Mouse (Mus musculus) right cerebral cortex, postnatal 4 days (tissue): Measurements from ENCODE around the gene Lrrc26.

ENCODE experiments used
- DNase-seq: peaks from one replicate; pipeline ENCODE4 v3.0.0-alpha.2; 2022

Lrrc26 gene

GRCm38 (mm10) chr2:25303452-25303851, 13.7 kb downstream of the Lrrc26 start:
- DNase-seq, result no peak

DNA sequence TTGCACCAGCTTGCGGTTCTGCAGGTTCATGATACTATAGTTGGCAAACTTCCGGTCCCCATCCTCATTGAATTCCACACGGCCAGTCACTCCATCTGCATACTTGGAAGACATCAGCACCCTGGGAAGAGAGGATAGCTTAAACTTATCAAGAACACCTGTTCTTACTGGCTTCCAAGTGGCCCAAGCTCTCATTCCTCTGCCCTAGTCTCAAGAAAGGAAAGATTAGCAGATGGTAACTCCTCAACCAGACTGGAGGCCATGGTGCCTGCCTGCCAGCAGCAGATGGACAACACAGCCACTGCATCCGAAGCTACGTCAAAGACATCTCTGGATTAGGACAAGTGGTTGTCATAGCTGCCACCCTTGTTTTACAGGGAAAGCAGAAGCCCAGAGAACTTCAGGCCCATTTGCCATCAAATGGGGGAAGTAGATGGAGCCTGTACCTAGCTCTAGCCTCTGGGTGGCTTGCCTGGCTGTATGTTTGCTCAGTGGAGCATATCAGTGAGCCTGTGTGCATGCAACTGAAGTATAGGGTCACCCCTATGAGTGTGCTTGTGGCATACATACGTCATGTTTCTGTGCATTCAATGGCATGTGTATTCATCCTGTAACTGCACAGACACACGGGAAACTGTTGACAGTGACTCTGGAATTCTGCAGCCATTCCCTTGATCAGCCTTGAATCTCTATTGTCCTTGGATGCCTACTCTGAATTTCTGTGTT, 14.4 kb downstream of the Lrrc26 start:
- DNase-seq, result no peak

- peak; percentile 52 for DNase-seq
These were observed 15.2 kb downstream of the Lrrc26 start for GRCm38 (mm10) chr2:25304657-25305541.

GRCm38 (mm10) chr2:25305587-25306359, 16.1 kb downstream of the Lrrc26 start:
- DNase-seq, result no peak

GRCm38 (mm10) chr2:25310180-25310579, 20.5 kb downstream of the Lrrc26 start:
- no peak for DNase-seq

DNA sequence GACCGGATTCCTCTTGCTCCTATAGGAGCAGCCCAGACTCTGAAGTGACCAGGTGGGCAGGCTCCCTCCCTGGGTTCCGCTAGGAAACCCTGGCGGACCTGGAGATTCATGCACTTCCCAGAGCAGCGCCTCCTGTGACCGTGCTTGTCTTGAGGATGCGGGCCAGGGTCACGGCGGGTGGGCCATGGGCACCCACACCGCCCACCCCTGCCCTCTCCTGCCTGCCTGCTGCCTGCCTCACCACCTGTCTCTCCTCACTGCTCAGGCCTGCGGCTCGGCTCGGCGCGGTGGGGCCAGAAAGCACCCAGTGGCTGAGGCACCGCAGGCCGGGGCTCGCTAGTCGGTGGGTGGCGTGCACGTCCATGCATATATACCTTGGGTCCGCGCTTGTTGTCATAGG, 21.3 kb downstream of the Lrrc26 start:
- no peak for DNase-seq

DNA sequence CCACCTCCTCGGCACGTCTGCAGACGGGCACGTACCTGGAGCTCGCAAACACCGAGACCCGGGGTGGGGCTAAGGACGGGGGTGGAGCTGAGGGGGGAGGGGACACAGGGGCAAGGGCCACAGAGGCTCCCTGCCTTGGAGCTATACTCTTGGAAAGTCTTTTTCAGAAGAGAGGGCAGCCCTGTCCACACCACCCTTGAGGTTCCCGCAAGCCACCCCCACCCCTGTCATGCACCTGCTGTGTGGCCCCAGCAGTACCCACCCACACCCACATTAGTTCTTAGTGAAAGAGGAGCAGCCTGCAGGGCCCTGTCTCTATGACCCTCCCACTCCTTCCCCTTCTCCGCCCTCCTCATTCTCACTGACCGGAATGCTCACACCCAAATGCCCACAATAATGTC, 21.8 kb downstream of the Lrrc26 start:
- DNase-seq, result no peak

DNA sequence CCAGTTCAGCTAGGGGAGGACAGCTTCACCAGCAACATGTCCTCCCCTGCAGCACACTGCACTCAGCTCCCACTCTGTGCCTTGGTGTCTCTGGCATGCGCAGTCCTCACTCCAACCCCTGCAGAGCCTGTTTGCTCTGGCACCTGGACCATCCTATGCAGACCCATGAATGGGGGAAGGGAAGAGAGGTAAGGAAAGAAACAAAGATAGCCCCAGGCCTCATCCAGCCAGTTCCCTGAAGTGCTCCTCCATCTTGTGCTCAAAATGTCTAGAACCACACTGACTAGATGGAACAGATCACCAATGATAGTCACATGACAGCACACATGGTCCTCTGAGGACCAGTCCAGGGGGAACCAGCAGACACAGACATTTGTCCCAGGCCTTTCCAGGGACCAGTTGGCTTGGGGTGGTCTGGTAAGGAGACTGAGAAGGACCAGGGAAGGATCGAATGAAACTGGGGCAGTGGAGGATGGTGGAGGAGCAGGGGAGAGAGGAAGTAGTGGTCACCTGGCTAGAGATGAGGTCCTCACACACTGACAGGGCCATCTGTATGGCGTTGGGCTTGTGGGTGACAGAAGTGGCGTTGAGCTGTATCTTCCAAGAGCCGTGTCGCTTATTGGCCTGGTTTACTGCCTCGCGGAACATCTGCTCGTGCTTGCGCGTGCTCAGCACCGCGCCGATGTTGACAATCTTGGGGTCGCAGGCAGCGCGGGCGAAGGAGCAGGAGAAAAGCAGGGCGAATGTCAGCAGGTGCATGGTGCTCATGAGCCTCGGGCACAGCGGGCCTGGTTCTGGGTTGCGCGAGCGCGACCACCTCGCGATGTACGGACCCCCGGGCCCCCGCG, 28.6 kb downstream of the Lrrc26 start:
- DNase-seq, result no peak

GRCm38 (mm10) chr2:25318971-25319773, 29.5 kb downstream of the Lrrc26 start, which contains the start of gene Grin1:
Gene Grin1, minus strand, starts transcription at chr2:25319187.
- DNase-seq, result peak; percentile 88

GRCm38 (mm10) chr2:25320084-25320483, 30.4 kb downstream of the Lrrc26 start:
- DNase-seq, result no peak

GRCm38 (mm10) chr2:25326036-25326435, 36.3 kb downstream of the Lrrc26 start:
- DNase-seq, result no peak

DNA sequence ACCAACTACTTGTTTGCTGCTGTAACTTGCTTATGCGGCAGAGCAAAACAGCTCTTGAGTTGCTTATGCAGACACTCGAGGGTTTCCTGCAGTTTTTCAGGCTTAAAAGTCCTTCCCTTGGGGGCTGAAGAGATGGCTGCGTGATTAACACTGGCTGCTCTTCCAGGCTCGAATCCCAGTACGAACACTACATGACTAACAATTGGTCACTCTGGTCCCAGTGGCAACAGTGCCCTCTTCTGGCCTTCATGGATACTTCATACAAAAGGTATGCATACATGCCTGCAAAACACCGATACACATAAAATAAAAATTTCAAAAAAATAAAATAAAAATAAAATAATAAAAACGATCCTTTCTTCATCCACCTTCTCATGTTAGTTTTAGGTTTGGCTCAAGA, 38.7 kb downstream of the Lrrc26 start:
- DNase-seq, result peak; percentile 47

DNA sequence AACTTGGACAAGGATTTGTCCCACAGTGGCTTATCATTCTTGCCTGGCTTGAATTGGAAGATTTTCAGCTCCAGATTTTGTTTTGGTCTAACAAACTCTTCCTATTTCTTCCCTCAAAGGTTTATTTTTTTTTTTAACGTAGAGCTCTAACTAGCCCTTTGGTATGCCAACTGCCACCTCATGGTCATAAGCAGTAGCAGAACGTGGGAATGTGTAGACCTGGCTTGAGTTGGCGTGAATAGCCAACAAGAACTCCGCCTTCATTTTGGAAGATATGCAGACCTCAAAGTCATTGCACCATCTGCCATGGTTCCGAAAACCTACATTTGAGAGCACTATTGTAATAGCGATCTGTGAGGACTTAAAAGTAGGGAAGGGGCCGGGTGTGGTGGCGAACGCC, 41.8 kb downstream of the Lrrc26 start:
- no peak for DNase-seq

GRCm38 (mm10) chr2:25332286-25333160, 42.8 kb downstream of the Lrrc26 start, which contains the start of gene Man1b1:
Gene Man1b1, plus strand, starts transcription at chr2:25332338.
- peak; percentile 99 for DNase-seq

DNA sequence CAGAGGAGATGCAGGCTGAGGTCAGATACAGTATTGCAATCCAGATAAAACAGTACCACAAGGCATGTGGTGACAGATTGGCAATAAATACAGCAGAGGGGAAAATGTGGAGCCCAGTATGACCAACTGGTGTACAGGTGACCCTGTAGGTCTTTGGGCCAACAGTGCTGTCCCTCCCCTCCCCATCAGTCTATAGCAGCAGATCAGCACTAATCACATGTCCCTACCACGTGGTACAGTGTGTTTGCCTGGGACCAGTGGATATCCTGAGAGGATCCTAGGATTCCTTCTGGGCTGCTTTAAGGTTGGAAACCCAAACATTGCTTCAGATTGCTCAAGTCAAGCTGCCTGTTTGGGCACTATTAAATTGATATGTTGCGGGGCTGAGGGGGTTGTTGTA, 43.9 kb downstream of the Lrrc26 start:
- no peak for DNase-seq

DNA sequence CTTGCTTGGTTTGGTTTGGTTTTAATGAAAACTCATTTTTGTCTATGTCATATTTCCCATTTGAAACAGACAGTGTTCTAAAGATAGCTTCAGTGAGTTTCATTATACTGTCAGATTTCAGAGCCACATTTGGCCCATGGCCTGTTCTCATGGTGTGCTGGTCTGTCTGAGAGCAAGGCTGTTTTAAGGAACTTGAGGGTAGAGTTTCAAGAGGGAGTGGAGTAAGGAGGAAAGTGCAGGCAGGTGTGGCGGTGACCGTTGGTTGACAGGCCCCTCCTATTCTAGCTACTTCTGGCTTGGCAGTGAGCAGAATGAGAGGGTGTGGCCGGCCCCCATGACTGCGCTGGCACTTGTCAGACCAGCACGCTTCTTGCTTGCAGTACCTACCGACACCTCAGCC, 48.6 kb downstream of the Lrrc26 start:
- DNase-seq, result no peak
